Mouse (Mus musculus) G1E (cell line): Measurements from ENCODE around the gene Rbm38. TPM values are rescaled to one million over a fixed set of nuclear protein-coding genes. Genes with fewer than 3 reads are reported as not detected.
A peak's percentile ranks its signal among the peaks of the same experiment; 100 is the strongest.

Experiments
- ATAC-seq: 2 replicates; pipeline ENCODE4 v1.8.0; 2016; ENCODE audit warnings: mild to moderate bottlenecking; ENCODE audit not compliant: insufficient number of reproducible peaks, poor library complexity, low FRiP score, severe bottlenecking; ENCODE audit errors: extremely low read depth
- DNase-seq: peaks from one replicate; pipeline ENCODE4 v3.0.0; 2012; ENCODE audit warnings: low spot score
- H3K27me3 ChIP-seq: 2 replicates; pipeline ENCODE4 v1.6.1; 2012; ENCODE audit warnings: mild to moderate bottlenecking, low read length, inconsistent platforms; ENCODE audit not compliant: insufficient read depth
- H3K36me3 ChIP-seq: replicated peaks from 2 replicates; pipeline ENCODE3; 2012; ENCODE audit warnings: mild to moderate bottlenecking, inconsistent platforms
- H3K4me1 ChIP-seq: 2 replicates; pipeline ENCODE4 v1.6.1; 2012; ENCODE audit warnings: low read depth, low read length, inconsistent platforms, mixed read lengths; ENCODE audit not compliant: insufficient read depth
- H3K4me3 ChIP-seq: 2 replicates; pipeline ENCODE4 v1.5.1; 2012; ENCODE audit warnings: low read depth, mild to moderate bottlenecking, inconsistent platforms, low read length, moderate library complexity, mixed read lengths
- H3K9me3 ChIP-seq: replicated peaks from 2 replicates; pipeline ENCODE4 v1.6.1; 2012; ENCODE audit warnings: inconsistent platforms
- CTCF ChIP-seq: IDR thresholded peaks from 2 replicates; pipeline ENCODE4 v1.5.1; 2012; ENCODE audit warnings: low read depth, low read length, inconsistent platforms, mixed read lengths
- GATA1 ChIP-seq: IDR thresholded peaks from 2 replicates; pipeline ENCODE4 v1.6.1; 2012; ENCODE audit warnings: borderline replicate concordance, low read length, inconsistent platforms, mixed read lengths
- GATA2 ChIP-seq: IDR thresholded peaks from 2 replicates; pipeline ENCODE4 v1.6.1; 2012; ENCODE audit warnings: low read depth, low read length, inconsistent platforms, borderline replicate concordance
- POLR2AphosphoS5 ChIP-seq: IDR thresholded peaks from 2 replicates; pipeline ENCODE4 v1.6.1; 2012; ENCODE audit warnings: low read depth, low read length, inconsistent platforms; ENCODE audit not compliant: insufficient replicate concordance
- TAL1 ChIP-seq: conservative IDR thresholded peaks from 2 replicates; pipeline ENCODE4 v1.6.1; 2012; ENCODE audit warnings: low read depth, low read length, inconsistent platforms, mixed read lengths
- polyA plus RNA-seq: library from polyadenylated mRNA; stranded (reverse); fragments of >175 nt; gene quantifications from 2 replicates; pipeline ENCODE4 v1.2.3, GENCODE M21; 2012
- total RNA-seq, 2 experiments: library from RNA; stranded (forward) in 1 of 2; stranded (reverse) in 1 of 2; fragments of 200-1000 nt in 1 of 2; fragments of >200 nt in 1 of 2; fragmentation: Nextera tagmentation in 1 of 2; gene quantifications; 2 replicates each; pipeline ENCODE4 v1.2.3; 2014 to 2017

Gene Rbm38
- total and polyA plus RNA-seq, 3 experiments = 36.0 to 737 (median 342) TPM

- 0 out of 2 replicates have a peak, but pooled peaks cover 3% of the 10 kb centered on the region for H3K4me1 ChIP-seq
- H3K4me3 ChIP-seq = no peak overlapping the region
- no peaks in the 10 kb centered on the region for H3K27me3 ChIP-seq
- TF ChIP-seq CTCF = no peak
- no peak for TF ChIP-seq TAL1
- no peak for TF ChIP-seq GATA2
- TF ChIP-seq POLR2AphosphoS5 = no peak
- no peak for TF ChIP-seq GATA1
- H3K9me3 ChIP-seq = peaks cover 11% of the 10 kb centered on the region
- DNase-seq = no peak
- no peak for ATAC-seq
- H3K36me3 ChIP-seq = no peaks in the 10 kb centered on the region
These were observed 53.4 kb downstream of the Rbm38 start for GRCm38 (mm10) chr2:173073666-173074065.

- Histone ChIP-seq H3K9me3 (peaks cover 9% of the 10 kb centered on the region; the same call in 1 of the 2 replicates), H3K4me1 (peaks cover 11% of the 10 kb centered on the region), H3K36me3 (no peaks in the 10 kb centered on the region), H3K27me3 (peaks cover 10% of the 10 kb centered on the region), H3K4me3 (no peak overlapping the region)
- no peak for TF ChIP-seq TAL1
- TF ChIP-seq GATA1 = no peak
- no peak for TF ChIP-seq CTCF
- no peak for TF ChIP-seq GATA2
- TF ChIP-seq POLR2AphosphoS5 = no peak
- DNase-seq (no peak), ATAC-seq (no peak)
These were observed 56.6 kb downstream of the Rbm38 start for GRCm38 (mm10) chr2:173076921-173077320.

- ATAC-seq (no peak), DNase-seq (no peak)
- no peaks in the 10 kb centered on the region for H3K9me3 ChIP-seq
- peaks cover 22% of the 10 kb centered on the region for H3K4me1 ChIP-seq
- no peak for TF ChIP-seq CTCF
- TF ChIP-seq GATA2 = no peak
- no peak for TF ChIP-seq POLR2AphosphoS5
- no peak for TF ChIP-seq TAL1
- H3K36me3 ChIP-seq = no peaks in the 10 kb centered on the region
- no peak overlapping the region for H3K4me3 ChIP-seq
- H3K27me3 ChIP-seq = peaks cover 10% of the 10 kb centered on the region
These were observed 59.7 kb downstream of the Rbm38 start for GRCm38 (mm10) chr2:173079766-173080549.

- H3K4me1 ChIP-seq = peaks cover 22% of the 10 kb centered on the region
These were observed 60.5 kb downstream of the Rbm38 start for GRCm38 (mm10) chr2:173080785-173081241.

GRCm38 (mm10) chr2:173082706-173083105, 62.4 kb downstream of the Rbm38 start:
- Histone ChIP-seq H3K4me3 (no peak overlapping the region), H3K36me3 (no peaks in the 10 kb centered on the region), H3K27me3 (peaks cover 10% of the 10 kb centered on the region), H3K9me3 (no peaks in the 10 kb centered on the region), H3K4me1 (peaks cover 19% of the 10 kb centered on the region)
- ATAC-seq = no peak
- no peak for TF ChIP-seq POLR2AphosphoS5
- TF ChIP-seq GATA2 = no peak
- no peak for TF ChIP-seq TAL1
- TF ChIP-seq CTCF = no peak
- no peak for TF ChIP-seq GATA1
- DNase-seq = no peak

More at GRCm38 (mm10) chr2:173080785-173081241, 60.5 kb downstream of the Rbm38 start:
- peak; percentile 59 for DNase-seq
- peak; percentile 51; the same call in 1 of the 2 replicates for ATAC-seq
- H3K4me3 ChIP-seq = no peak overlapping the region
- TF ChIP-seq CTCF (peak; percentile 65), GATA2 (no peak)
- no peaks in the 10 kb centered on the region for H3K9me3 ChIP-seq
- H3K36me3 ChIP-seq = no peaks in the 10 kb centered on the region
- peaks cover 10% of the 10 kb centered on the region for H3K27me3 ChIP-seq

GRCm38 (mm10) chr2:173083106-173083505, 62.8 kb downstream of the Rbm38 start:
- H3K4me1 ChIP-seq = peaks cover 19% of the 10 kb centered on the region

More at GRCm38 (mm10) chr2:173083106-173083505, 62.8 kb downstream of the Rbm38 start:
- H3K4me3 ChIP-seq = no peak overlapping the region; the same call in 1 of the 2 replicates
- TF ChIP-seq GATA1 (no peak), POLR2AphosphoS5 (no peak), CTCF (no peak), TAL1 (no peak), GATA2 (no peak)
- ATAC-seq = no peak
- no peaks in the 10 kb centered on the region for H3K9me3 ChIP-seq
- DNase-seq = no peak
- no peaks in the 10 kb centered on the region for H3K36me3 ChIP-seq
- H3K27me3 ChIP-seq = peaks cover 10% of the 10 kb centered on the region
